Mouse (Mus musculus) forebrain, embryonic 13.5 days (tissue): Measurements from ENCODE around the gene Exoc8. TPM values are rescaled to one million over a fixed set of nuclear protein-coding genes. Genes with fewer than 3 reads are reported as not detected.

ENCODE experiments used
- ATAC-seq: fragments of 200-750 bp; cut with Nextera tagmentation; 2 replicates; pipeline ENCODE4 v1.8.0; 2017
- H3K27ac ChIP-seq: fragments of 300-500 bp; sonication (generic); 2 replicates; pipeline ENCODE4 v1.5.1; 2015; ENCODE audit warnings: inconsistent platforms, mild to moderate bottlenecking, moderate library complexity
- H3K27me3 ChIP-seq: fragments of 300-500 bp; sonication (generic); 2 replicates; pipeline ENCODE4 v1.6.1; 2015; ENCODE audit warnings: mild to moderate bottlenecking, inconsistent platforms
- H3K36me3 ChIP-seq: fragments of 300-500 bp; sonication (generic); 2 replicates; pipeline ENCODE4 v1.6.1; 2015; ENCODE audit warnings: mild to moderate bottlenecking, inconsistent platforms; ENCODE audit not compliant: poor library complexity, severe bottlenecking
- H3K4me1 ChIP-seq: fragments of 300-500 bp; sonication (generic); 2 replicates; pipeline ENCODE4 v1.6.1; 2015; ENCODE audit warnings: inconsistent platforms
- H3K4me2 ChIP-seq: fragments of 300-500 bp; sonication (generic); 2 replicates; pipeline ENCODE4 v1.6.1; 2015; ENCODE audit warnings: inconsistent platforms, mild to moderate bottlenecking, moderate library complexity
- H3K4me3 ChIP-seq: fragments of 300-500 bp; sonication (generic); 2 replicates; pipeline ENCODE4 v1.5.1; 2015; ENCODE audit warnings: mild to moderate bottlenecking, inconsistent platforms
- H3K9ac ChIP-seq: fragments of 300-500 bp; sonication (generic); 2 replicates; pipeline ENCODE4 v1.6.1; 2015; ENCODE audit warnings: mild to moderate bottlenecking, inconsistent platforms
- H3K9me3 ChIP-seq: fragments of 300-500 bp; sonication (generic); replicated peaks from 2 replicates; pipeline ENCODE4 v1.6.1; 2016; ENCODE audit warnings: inconsistent platforms
- WGBS: fragments of 180-500 bp; shearing (Covaris S2); methylation state at CpG from one replicate; pipeline ENCODE4 v1.1.7; 2015; 5-methylcytosine and 5-hydroxymethylcytosine counted together
- polyA plus RNA-seq: library from polyadenylated mRNA; unstranded; fragments of >200 nt; fragmentation: Nextera tagmentation; extraction: Ambion mirVana; gene quantifications from 2 replicates; pipeline ENCODE4 v1.2.1, GENCODE M21; 2015

Exoc8 gene
- 10.3 and 11.1 TPM in 2 replicates for polyA plus RNA-seq

DNA sequence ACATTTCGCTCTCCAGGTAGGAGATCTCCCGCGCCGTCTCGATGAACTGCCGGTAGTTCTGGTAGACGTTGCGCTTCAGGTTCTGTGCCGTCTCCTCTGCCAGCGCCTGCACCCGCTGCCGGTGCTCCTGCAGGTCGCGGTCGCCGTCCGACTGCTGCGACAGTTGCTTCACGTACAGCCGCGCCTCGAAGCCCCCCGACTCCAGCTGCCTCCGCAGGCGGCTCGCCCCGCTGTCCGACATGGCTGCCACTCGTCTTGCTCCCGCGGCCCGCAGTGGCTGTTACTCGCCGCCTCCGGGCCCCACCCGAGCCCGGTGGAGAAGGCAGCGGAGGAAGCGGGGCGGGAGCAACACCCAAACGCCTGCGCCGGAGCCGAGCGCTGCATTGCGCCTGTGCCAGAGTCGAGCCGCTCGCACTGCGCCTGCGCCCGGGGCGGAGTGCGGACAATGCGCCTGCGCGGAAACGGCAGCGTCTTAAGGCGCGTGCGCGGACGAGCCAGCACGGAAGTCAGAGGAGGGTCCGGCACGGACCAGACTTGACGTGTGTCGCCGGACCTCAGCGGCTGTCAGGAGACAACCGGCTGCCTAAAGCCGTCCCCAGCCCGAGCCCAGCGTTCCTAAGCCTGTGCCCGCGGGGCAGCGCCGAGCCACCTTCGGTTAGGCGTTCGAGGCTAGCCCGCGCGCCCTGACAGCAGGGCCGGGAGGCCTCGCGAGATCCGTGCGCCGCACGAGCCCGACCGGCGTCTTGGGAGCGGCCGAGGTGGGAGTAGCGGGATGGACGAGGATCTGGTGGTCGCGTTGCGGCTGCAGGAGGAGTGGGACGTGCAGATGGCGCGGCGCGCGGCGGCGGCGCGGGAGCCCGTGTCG lies at the start of gene Exoc8, which contains the start of gene Sprtn:
Gene Exoc8 (minus strand): TSS at position 320 of the 865 bp plus-strand sequence.
Gene Sprtn (plus strand): TSS at position 501 of the 865 bp plus-strand sequence.
- H3K4me1 ChIP-seq: peaks cover 28% of the 10 kb centered on the region
- under 1% methylated on average over 113 of the region's 114 CpGs for WGBS
- H3K9me3 ChIP-seq: no peaks in the 10 kb centered on the region
- H3K27ac ChIP-seq: peak within 1 kb of the TSS; percentile 70
- H3K36me3 ChIP-seq: peaks cover 56% of the 10 kb centered on the region
- H3K27me3 ChIP-seq: no peaks in the 10 kb centered on the region
- peak within 1 kb of the TSS; percentile 99 for H3K4me2 ChIP-seq
- peak within 1 kb of the TSS; percentile 98 for H3K4me3 ChIP-seq
- peak; percentile 92 for ATAC-seq
- H3K9ac ChIP-seq: peak within 1 kb of the TSS; percentile 89

DNA sequence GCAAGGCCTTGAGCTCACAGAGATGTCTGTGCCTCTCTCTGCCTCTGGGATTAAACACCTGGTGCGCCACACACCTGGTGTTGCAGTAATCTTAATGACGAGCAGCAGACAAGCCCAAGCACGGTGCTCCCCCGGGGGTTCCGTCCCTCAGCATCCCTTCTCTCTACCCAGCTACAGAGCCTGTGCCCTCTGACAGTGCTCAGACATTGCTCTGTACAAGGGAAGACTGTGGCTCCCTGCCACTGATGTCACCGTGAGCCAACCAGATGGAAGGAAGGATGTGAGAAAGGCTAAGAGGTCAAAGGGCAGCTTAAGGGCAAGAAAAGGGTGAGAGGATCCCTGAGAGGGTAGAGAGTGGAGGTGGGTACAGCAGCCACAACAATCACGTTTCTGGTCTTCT lies 46.9 kb upstream of the Exoc8 start:
- ATAC-seq: no peak
- no peak overlapping the region for H3K4me2 ChIP-seq
- no peak overlapping the region for H3K27ac ChIP-seq
- no peaks in the 10 kb centered on the region for H3K27me3 ChIP-seq
- H3K36me3 ChIP-seq: peaks cover 25% of the 10 kb centered on the region
- H3K4me1 ChIP-seq: peaks cover 44% of the 10 kb centered on the region
- no peak overlapping the region for H3K4me3 ChIP-seq
- WGBS: 80% methylated on average over 7 of the region's 7 CpGs
- no peak overlapping the region for H3K9ac ChIP-seq
- no peaks in the 10 kb centered on the region for H3K9me3 ChIP-seq

DNA sequence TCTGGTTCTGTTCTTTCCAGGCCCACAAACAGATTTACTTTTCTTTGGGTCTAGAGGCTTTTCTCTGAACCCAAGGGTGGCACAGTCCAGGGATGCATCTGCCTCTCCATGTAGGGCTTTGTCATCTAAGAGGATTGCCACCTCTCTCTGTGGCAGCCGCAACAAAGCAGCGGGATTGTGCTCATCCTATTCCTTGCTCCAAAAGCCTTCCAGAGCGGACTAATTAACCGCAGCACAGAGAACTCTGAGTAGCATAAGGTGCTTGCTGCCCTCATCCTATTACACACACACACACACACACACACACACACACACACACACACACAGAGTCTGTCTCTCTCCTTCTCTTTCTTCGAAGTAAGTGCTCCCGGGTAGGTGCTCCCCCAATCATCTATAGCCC lies 46.3 kb upstream of the Exoc8 start:
- Histone ChIP-seq H3K9me3 (no peaks in the 10 kb centered on the region), H3K4me1 (peaks cover 44% of the 10 kb centered on the region), H3K36me3 (peaks cover 31% of the 10 kb centered on the region), H3K4me2 (no peak overlapping the region), H3K4me3 (no peak overlapping the region), H3K27me3 (no peaks in the 10 kb centered on the region), H3K27ac (no peak overlapping the region), H3K9ac (no peak overlapping the region)
- WGBS: 83% methylated on average over 6 of the region's 6 CpGs
- no peak for ATAC-seq

DNA sequence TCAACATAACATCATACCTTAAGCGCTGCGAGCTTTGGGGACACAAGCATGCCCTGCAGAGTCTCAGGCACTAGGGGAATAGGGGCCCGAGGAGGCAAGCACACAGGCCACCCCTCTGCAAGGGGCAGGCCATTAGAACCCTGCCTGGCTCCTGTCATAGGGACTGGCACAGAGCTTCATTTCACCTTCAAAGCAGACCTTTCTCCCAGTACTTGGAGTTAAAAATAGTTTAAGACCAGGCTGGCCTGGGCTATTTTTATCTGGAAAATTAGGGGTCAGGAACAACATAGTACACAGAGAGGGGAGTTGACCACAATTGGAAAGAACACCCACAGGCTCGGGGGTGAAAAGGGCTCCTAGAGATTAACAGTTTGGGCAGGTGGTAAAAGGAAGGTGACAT lies 39.8 kb upstream of the Exoc8 start:
- Histone ChIP-seq H3K9me3 (no peaks in the 10 kb centered on the region), H3K4me1 (no peaks in the 10 kb centered on the region), H3K4me3 (no peak overlapping the region), H3K36me3 (peaks cover 46% of the 10 kb centered on the region), H3K27me3 (no peaks in the 10 kb centered on the region), H3K9ac (no peak overlapping the region), H3K27ac (no peak overlapping the region), H3K4me2 (no peak overlapping the region)
- no peak for ATAC-seq
- 97% methylated on average over 4 of the region's 4 CpGs for WGBS

DNA sequence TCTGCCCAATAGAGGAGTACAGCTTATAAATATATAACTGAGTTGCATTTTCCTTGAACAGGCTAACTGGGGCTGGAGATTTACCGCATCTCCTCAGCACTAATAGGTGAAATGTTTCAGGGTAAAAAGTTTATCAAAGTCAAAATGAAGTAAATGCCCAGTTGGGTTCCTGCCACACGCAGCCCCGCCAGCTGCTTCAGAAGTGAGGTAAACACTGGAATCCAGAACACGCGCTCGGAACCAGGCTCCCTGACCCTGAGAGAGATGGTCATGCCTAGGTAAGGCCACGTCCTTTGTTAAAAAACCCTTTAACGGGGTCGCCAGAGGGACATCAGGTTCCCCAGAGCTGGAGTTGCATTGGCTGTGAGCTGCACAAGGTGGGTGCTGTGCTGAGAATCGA lies 39.2 kb upstream of the Exoc8 start:
- no peaks in the 10 kb centered on the region for H3K27me3 ChIP-seq
- no peak overlapping the region for H3K4me2 ChIP-seq
- H3K4me1 ChIP-seq: no peaks in the 10 kb centered on the region
- no peaks in the 10 kb centered on the region for H3K9me3 ChIP-seq
- H3K4me3 ChIP-seq: no peak overlapping the region
- ATAC-seq: no peak
- peaks cover 44% of the 10 kb centered on the region for H3K36me3 ChIP-seq
- WGBS: 95% methylated on average over 10 of the region's 10 CpGs
- no peak overlapping the region for H3K27ac ChIP-seq
- H3K9ac ChIP-seq: no peak overlapping the region

DNA sequence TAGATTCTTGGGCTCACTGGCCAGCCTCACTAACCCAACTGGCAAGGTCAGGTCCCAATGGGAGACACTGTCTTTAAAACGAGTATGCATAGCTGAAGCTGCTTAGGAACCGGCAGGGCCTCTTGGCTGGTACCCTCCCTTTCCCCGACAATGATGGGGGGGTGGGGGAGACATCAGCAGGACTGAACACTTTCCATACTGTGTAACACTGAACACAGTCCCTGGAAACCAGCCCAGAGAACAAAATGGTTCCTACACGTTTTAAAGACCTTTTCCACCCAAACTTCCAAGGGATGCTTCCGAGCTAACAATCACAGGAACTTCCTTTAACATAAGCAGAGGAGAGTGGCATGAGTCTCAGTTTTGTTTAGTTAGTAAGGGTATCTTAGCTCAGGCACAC lies 37.6 kb upstream of the Exoc8 start:
- no peak overlapping the region for H3K4me3 ChIP-seq
- ATAC-seq: no peak
- H3K36me3 ChIP-seq: peaks cover 32% of the 10 kb centered on the region
- no peak overlapping the region for H3K27ac ChIP-seq
- no peak overlapping the region for H3K4me2 ChIP-seq
- 0 out of 2 replicates have a peak, but pooled peaks cover 5% of the 10 kb centered on the region for H3K9me3 ChIP-seq
- no peaks in the 10 kb centered on the region for H3K27me3 ChIP-seq
- 90% methylated on average over 5 of the region's 5 CpGs for WGBS
- no peaks in the 10 kb centered on the region for H3K4me1 ChIP-seq
- no peak overlapping the region for H3K9ac ChIP-seq

DNA sequence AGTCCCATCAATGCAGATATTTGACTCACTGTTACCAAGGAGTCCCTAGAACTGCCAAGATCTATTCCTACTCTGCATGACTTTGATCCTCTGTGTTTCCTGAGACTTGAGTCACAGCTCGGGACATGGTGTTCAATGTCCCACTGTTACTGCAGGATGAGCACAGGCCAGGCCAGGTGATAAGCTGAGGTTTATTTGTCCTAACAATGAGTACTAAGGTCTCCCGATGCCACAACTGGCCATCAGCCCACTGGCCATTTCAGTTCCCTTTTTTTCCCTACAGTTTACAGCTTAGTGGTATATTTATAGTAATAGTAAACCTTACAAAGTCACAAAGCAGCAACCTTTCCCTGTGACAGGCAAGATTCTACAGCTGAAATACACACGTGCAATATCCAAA lies 34.9 kb upstream of the Exoc8 start:
- no peaks in the 10 kb centered on the region for H3K27me3 ChIP-seq
- 93% methylated on average over 3 of the region's 3 CpGs for WGBS
- H3K4me1 ChIP-seq: no peaks in the 10 kb centered on the region
- H3K9me3 ChIP-seq: 0 out of 2 replicates have a peak, but pooled peaks cover 5% of the 10 kb centered on the region
- no peak overlapping the region for H3K9ac ChIP-seq
- no peak overlapping the region for H3K4me3 ChIP-seq
- H3K27ac ChIP-seq: no peak overlapping the region
- H3K4me2 ChIP-seq: no peak overlapping the region
- no peak for ATAC-seq
- H3K36me3 ChIP-seq: peaks cover 14% of the 10 kb centered on the region; the same call in 1 of the 2 replicates

DNA sequence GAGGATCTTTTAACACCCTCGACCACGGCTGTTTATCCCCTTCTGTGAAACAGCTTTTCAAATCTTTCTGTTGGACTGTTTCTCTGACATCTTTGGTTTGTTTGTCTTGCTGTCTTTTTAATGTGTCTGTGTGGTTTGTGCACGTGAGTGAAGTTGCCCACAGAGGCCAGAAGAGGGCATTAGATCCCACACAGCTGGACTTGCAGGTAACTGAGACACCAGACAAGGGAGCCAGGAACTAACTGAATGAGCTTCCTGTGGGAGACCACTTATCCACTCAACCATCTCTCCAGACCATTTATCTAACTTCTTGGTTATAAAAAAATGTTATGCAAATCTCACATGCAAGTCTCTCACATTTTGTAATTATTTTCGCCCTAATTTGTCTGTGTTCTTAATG lies 33.1 kb upstream of the Exoc8 start:
- H3K9ac ChIP-seq: no peak overlapping the region
- peaks cover 16% of the 10 kb centered on the region for H3K36me3 ChIP-seq
- no peak overlapping the region for H3K27ac ChIP-seq
- 93% methylated on average over 4 of the region's 4 CpGs for WGBS
- no peak overlapping the region for H3K4me2 ChIP-seq
- no peak for ATAC-seq
- 0 out of 2 replicates have a peak, but pooled peaks cover 5% of the 10 kb centered on the region for H3K9me3 ChIP-seq
- H3K27me3 ChIP-seq: no peaks in the 10 kb centered on the region
- no peak overlapping the region for H3K4me3 ChIP-seq
- H3K4me1 ChIP-seq: 0 out of 2 replicates have a peak, but pooled peaks cover 6% of the 10 kb centered on the region

DNA sequence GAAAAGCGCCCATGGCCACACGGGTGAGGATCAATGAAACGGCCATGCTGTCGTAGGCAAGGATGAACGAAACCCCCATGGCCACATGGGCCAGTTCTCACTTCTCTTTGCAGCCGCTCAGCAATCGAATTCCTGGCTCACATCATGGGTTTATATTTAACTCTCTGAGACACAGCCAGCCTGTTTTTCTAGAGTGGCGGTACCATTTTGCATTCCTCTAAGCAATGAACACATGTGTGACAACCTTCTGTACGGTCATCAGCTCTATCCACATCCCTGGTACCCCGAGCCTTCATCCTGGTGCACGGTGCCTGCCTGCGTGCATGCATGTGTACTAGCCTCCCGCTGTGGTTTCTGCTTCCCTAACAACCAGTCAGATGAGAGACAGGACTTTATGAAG lies 32.6 kb upstream of the Exoc8 start:
- ATAC-seq: no peak
- Histone ChIP-seq H3K9me3 (0 out of 2 replicates have a peak, but pooled peaks cover 5% of the 10 kb centered on the region), H3K4me3 (no peak overlapping the region), H3K4me1 (0 out of 2 replicates have a peak, but pooled peaks cover 6% of the 10 kb centered on the region), H3K36me3 (peaks cover 20% of the 10 kb centered on the region), H3K9ac (no peak overlapping the region), H3K27ac (no peak overlapping the region), H3K4me2 (no peak overlapping the region), H3K27me3 (no peaks in the 10 kb centered on the region)
- WGBS: 91% methylated on average over 13 of the region's 13 CpGs

DNA sequence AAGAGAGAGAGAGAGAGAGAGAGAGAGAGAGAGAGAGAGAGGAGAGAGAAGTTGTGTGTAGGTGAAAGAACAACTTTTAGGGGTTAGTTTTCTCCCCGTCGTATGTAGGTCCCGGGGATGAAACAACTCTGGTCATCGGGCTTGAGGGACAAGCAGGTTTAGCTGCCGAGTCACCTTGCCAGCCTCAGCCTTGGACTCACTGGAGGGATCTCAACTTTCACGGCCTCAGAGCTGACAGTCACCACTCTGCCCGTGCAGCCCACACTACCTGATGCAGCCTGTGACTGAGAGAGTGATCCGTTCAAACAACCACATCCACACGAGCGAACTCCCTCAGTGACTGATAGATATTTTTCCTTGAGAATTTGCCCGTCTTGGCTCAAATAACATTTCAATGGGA lies 31.5 kb upstream of the Exoc8 start:
- H3K27me3 ChIP-seq: no peaks in the 10 kb centered on the region
- 0 out of 2 replicates have a peak, but pooled peaks cover 5% of the 10 kb centered on the region for H3K9me3 ChIP-seq
- H3K4me3 ChIP-seq: no peak overlapping the region
- no peak overlapping the region for H3K4me2 ChIP-seq
- H3K36me3 ChIP-seq: peaks cover 29% of the 10 kb centered on the region
- H3K4me1 ChIP-seq: 0 out of 2 replicates have a peak, but pooled peaks cover 6% of the 10 kb centered on the region
- no peak overlapping the region for H3K9ac ChIP-seq
- WGBS: 93% methylated on average over 11 of the region's 11 CpGs
- H3K27ac ChIP-seq: no peak overlapping the region
- ATAC-seq: no peak

DNA sequence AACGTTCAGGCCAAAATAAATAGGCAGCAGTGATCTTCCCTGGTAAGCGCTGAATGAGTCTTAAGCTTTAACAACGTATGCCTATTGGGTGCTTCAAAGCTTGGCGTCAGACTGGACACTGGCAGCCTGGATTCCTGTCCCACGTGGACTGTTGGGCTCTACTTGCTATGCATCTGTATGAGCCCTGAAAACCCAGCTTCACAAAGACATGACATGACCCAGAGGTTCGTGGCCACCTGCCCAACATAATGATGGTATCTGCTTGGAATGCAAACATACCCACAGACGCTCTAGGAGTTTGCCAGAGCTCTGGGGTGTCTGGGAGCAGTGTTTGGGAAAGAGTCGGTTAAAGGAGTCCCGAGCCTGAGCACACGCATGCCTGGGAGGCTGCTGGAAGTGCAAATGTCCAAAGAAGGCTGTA lies 28.9 kb upstream of the Exoc8 start:
- peaks cover 29% of the 10 kb centered on the region for H3K36me3 ChIP-seq
- H3K27ac ChIP-seq: no peak overlapping the region
- H3K9ac ChIP-seq: no peak overlapping the region
- no peak overlapping the region for H3K4me3 ChIP-seq
- H3K4me2 ChIP-seq: no peak overlapping the region
- H3K9me3 ChIP-seq: 0 out of 2 replicates have a peak, but pooled peaks cover 4% of the 10 kb centered on the region
- H3K4me1 ChIP-seq: peaks cover 6% of the 10 kb centered on the region; the same call in 1 of the 2 replicates
- no peaks in the 10 kb centered on the region for H3K27me3 ChIP-seq
- WGBS: 86% methylated on average over 10 of the region's 10 CpGs
- ATAC-seq: no peak

DNA sequence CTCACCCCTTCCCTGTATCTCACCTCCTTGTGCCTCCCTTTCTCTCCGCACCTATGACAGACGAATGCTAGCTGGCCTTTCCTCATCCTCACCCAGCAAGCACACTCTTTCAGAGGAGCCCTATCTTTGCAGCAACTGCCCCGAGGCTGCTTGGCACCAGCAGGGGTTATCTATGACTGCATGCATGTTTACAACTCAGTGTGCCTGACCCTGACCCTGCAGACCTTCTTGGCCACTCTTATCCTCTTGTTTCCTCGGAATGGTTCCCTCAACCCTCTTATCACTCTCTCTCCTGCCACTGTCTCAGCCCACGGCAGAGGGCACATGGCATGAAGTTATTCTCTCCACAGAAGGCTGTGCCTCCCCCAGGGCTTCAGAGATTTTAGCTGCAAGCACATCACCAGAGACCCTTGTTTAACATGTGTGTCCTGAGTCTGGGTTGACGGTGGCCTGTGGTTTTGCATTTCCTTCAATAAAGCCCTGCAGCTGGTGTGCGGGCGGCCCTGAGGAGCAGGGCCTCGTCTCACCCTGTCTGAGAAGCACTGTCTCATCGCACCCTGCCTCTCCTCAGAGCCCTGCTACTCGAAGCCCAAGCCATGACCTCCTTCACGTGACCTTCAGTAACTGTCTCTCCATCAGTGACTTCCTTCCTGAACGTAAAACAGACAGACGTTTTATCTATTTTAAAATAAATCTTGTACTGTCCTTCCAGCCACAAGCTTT lies 28.2 kb upstream of the Exoc8 start:
- WGBS: 95% methylated on average over 14 of the region's 14 CpGs
- Histone ChIP-seq H3K27me3 (no peaks in the 10 kb centered on the region), H3K27ac (no peak overlapping the region), H3K36me3 (peaks cover 29% of the 10 kb centered on the region), H3K9me3 (no peaks in the 10 kb centered on the region), H3K4me3 (no peak overlapping the region), H3K9ac (no peak overlapping the region), H3K4me1 (peaks cover 6% of the 10 kb centered on the region; the same call in 1 of the 2 replicates), H3K4me2 (no peak overlapping the region)
- ATAC-seq: no peak
